Mouse (Mus musculus) C3H10T1/2 (cell line): ENCODE measurements around the gene Tbx1. TPM values are rescaled to one million over a fixed set of nuclear protein-coding genes. Genes with fewer than 3 reads are reported as not detected.

Experiments used
- polyA plus RNA-seq, 2 experiments: library from polyadenylated mRNA; unstranded; fragments of >200 nt; fragmentation: generic; extraction: Trizol; gene quantifications; one replicate each; pipeline ENCODE4 v1.2.1; 2012; ENCODE audit warnings: missing spikeins in 2 of 2

Gene Tbx1
- polyA plus RNA-seq = 10 to 100 TPM; 31.9 to 75.7 TPM

DNA sequence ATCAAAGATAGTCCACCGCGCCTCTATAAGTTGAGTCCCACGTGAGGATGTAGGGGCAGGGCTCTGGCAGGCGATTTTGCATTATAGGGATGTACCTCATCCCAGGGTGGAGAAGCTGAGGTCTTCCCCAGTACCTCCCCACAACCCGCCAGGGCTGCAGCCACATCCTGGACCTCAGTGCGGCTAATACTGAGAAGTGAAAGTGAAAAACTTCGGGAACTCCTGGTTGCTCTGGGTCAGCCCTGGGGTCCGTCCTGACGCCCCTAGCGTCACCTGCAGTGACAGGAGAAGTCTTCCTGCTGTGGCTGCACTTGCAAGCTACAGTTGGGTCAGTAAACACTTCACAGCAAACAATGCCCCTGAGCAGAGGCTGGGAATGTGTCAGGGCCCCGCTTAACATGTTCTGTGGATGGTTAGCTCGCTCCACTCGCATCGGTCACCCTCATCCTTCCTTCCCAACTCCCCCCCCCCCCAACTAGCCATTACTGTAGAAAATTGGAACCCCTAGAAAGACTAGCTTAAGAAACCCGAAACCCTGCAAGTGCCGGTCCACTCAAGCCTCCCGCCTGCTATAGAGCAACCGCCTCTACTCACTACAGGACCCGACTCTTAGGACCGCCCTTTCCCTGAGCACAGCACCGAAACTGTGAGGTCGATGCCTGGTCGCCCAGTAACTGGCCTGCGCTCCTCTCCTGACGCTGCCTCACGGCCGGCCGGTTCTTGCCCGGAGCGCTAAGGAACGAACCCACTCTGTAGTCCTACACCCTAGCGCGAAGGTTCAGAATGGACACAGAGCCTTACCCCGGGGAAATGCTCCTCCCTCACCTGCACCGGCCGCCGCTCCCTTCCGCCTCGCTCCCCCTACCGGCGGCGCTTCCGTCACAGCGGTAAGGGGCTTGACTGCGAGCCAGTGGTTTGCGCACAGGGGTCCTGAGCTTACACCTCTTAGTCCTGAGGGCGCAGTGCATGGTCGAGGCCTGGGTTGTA is at the start of gene Tbx1:
TSS of gene Tbx1 (minus strand) at position 868 of the 987 bp plus-strand sequence.

DNA sequence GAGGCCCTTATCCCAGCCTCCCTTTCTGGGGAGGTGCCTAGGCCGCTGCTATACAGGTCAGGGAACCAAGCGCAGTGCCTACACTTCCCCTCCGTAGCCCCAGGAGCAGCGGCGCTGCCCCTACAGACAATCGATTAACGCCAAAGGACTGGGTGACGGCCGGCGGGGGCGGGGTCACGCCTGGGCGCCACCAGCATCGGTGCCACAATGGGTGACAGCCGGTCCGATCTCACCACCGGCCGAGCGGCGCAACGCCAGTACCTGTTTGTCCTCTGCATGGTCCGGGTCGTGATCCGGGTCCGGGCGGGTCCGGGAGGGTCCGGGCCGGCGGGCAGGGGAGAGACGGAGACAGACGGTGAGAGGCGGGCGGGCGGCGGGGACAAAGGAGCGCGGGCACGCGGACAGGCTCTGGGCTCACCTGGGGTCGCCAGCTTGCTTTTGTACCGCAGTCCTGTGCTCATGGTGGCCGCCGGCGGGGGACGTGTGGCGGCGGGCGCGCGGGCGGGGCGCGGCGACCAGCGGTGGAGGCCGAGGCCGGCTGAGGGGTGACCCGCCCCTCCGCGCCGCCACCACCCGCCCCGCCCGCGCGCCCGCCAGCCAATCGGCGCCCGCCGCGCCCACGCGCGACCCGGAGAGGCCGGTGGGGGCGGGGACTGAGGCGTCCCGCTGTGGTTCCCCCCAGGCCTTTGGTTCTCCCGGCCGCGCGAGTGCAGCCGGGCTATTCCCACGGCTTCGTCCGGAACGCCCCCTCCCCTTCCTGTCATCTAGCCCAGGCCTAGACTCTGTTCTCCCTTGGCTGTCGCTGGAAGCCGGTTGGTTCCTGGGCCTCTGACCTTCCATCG is 39.1 kb upstream of the Tbx1 start, which contains the start of gene Sept5:
TSS of gene Sept5 (minus strand) at position 565 of the 842 bp plus-strand sequence.

DNA sequence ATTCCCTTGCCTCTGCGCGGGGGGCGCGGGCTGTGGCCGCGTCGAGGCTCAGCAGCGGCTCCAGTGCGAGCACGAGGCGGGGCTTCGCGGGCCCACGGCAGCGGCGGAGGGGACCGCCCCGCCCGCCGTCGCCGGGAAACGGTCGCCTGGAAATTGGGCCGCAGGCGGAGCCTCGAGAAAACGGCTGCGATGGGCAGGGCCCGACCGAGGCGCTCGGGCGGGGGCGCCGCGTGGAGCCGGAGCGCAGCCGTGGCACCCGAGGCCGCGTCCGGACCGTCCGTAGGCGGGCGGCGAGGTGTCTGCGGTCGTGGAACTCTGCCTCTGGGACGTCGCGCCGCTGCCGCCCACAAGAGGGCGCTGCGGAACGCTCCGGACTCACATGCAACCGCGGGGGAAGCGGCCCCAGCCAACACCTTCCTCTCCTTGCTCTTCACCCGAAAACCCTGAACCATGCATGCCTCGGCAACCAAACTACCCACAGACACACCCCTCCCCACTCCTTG is 36.0 kb upstream of the Tbx1 start, which contains the start of gene Gm49601:
TSS of gene Gm49601 (minus strand) at position 52 of the 503 bp plus-strand sequence.

DNA sequence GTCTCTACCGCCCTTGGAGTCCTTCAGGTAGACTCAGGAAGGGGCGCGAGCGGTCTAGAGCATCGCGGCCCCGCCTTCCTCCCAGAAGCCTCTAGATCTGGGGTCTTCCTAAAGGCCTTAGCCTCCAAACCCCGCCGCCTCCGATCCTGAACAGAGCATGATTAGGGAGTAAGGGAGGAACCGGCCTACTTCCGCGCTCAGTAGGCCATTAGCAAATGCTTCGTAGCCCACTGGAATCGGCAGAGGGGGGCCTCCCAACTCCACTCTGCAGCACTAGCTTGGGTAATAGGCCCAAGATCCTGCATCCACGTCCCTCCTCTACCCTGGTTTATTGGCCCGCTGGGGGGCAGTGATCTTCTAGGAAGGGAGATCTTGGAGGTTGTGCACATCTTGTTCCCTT is 31.5 kb upstream of the Tbx1 start, which contains the start of gene Gp1bb:
TSS of gene Gp1bb (minus strand) at position 385 of the 400 bp plus-strand sequence.

Other genes starting within 250 kb of the Tbx1 start
- 10 to 100 TPM; 13.4 to 27.9 TPM for gene Tango2, start 242.6 kb downstream of the Tbx1 start, polyA plus RNA-seq
- 10 to 100 TPM in 1 of 2 experiments, 1 to 10 TPM in 1; 5.1 to 32.9 TPM for gene Arvcf, start 242.5 kb downstream of the Tbx1 start, polyA plus RNA-seq
- gene Txnrd2, start 164.3 kb downstream of the Tbx1 start, polyA plus RNA-seq = 10 to 100 TPM; 17.8 to 23.3 TPM
- gene Comt, start 163.8 kb downstream of the Tbx1 start, polyA plus RNA-seq = 100 to 1,000 TPM in 1 of 2 experiments, 10 to 100 TPM in 1; 53.2 to 129 TPM
- gene Gnb1l, start 92.0 kb downstream of the Tbx1 start, polyA plus RNA-seq = 10 to 100 TPM in 1 of 2 experiments, 1 to 10 TPM in 1; 8.2 to 17.7 TPM
- 1 to 10 TPM in 1 of 2 experiments, under 1 TPM in 1; 0.98 to 2.9 TPM for gene Rtl10, start 91.8 kb downstream of the Tbx1 start, polyA plus RNA-seq
- 10 to 100 TPM in 1 of 2 experiments, 1 to 10 TPM in 1; 7.4 to 14.7 TPM for gene Gp1bb, start 31.7 kb upstream of the Tbx1 start, polyA plus RNA-seq
- gene Gm49601, start 35.8 kb upstream of the Tbx1 start, polyA plus RNA-seq = 10 to 100 TPM in 1 of 2 experiments, 1 to 10 TPM in 1; 2.5 to 14.2 TPM
- gene Sept5, start 39.3 kb upstream of the Tbx1 start, polyA plus RNA-seq = 10 to 100 TPM; 56.1 to 93.6 TPM
- gene Cldn5, start 186.2 kb upstream of the Tbx1 start, polyA plus RNA-seq = not detected
- 10 to 100 TPM in 1 of 2 experiments, 1 to 10 TPM in 1; 5.7 to 31.1 TPM for gene Ufd1, start 221.1 kb upstream of the Tbx1 start, polyA plus RNA-seq
- gene Cdc45, start 221.3 kb upstream of the Tbx1 start, polyA plus RNA-seq = 10 to 100 TPM; 12.4 to 23.8 TPM
- 1 to 10 TPM; 2.7 to 8.8 TPM for gene 2510002D24Rik, start 245.9 kb upstream of the Tbx1 start, polyA plus RNA-seq
- not detected for gene Gm28539, start 245.9 kb upstream of the Tbx1 start, polyA plus RNA-seq